Mouse (Mus musculus) cerebellum, adult 11 months (tissue): ENCODE results near the gene Igtp.
"Not testable (repeated sequence)": the region's sequence is repeated elsewhere in the genome, so short reads cannot be mapped to it uniquely, and the experiment has no call there.

Experiments
- DNase-seq: peaks from one replicate; pipeline ENCODE4 v3.0.0; 2022

The Igtp gene

DNA sequence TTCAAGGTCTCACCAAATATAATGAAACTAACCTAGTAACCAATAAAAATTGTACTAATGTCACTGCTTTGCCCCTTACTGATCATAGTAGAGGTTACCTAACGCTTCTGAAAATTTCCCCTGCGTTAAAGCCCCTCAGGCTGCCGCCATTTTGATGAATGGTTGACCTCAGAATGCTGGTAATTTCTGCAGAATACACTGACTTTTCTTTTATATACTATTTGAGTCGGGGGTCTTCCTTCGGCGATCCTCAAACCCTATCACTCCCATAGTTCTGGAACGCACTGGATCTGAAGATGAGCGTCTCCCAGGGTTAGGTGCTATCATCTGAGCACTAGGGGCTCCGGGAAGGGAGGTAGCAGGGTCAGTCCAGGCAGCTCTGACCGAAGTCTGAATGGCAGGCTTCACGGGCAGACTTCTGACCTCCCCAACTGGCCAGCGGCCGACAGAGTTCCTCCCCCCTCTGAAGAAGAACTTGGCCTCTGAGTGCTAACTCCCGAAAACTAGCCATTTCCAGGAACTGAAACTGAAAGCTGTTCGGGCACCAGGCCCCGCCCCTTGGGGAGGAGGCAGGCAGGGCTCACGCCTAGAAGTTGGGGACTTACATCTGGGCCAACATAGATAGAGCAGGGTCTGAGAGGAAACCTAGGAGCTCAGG, 15.2 kb downstream of the Igtp start:
- DNase-seq: no peak

DNA sequence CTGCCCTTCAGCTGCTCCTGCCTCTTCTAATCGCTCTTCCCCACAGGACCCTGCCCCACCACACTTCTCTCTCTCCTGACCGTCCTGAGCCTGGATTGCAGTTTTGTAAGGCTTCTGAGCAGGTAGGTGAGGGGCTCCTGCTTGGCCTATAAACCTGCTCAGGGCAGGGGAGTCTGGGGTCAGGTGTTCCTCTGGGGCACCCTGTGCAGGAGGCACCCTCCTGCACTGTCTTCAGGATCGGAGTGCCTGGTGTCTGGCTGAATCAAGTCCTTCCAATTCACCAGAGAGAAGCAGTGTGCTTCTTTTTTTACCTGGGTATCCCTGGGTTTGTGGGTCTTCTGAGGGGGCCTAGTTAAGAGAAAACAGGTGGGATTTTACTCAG, 15.7 kb downstream of the Igtp start:
- not testable (repeated sequence) for DNase-seq

DNA sequence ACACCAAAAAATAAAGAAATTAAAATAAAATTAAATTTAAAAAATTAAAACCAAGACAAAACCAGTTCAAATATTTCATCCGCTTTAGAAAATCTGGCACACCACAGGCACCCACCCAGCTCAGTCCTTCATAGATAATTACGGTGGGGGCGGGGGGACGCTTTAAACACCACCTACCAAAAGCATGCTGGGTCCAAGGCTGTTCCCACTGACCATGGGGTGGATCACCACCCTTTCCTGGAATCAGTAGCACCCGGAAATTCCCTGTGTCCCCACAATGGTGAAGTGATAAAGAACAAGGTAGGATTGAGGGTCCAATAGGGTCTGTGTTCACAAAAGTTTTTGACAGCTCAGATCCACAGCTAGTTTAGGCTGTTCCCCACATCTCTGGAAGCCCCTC, 16.5 kb downstream of the Igtp start:
- no peak for DNase-seq

DNA sequence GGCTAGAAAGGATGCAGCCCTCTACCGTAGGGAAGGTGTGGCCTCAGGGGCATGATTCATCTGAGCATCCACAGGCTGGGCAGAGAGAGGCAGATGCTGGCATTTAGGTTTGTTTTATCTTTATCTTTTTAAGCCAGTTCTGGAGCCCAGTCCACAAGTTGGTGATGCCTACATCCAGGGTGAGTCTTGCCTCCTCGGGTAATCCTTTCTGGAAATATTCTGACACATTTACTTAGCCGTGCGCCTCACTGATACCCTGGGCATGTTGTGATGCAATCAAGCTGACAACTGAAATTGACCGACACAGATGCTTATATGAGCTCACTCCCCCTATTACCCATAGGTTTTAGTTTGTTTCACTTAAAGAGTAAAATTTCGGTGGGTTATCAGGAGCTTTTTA, 17.5 kb downstream of the Igtp start:
- DNase-seq: no peak

DNA sequence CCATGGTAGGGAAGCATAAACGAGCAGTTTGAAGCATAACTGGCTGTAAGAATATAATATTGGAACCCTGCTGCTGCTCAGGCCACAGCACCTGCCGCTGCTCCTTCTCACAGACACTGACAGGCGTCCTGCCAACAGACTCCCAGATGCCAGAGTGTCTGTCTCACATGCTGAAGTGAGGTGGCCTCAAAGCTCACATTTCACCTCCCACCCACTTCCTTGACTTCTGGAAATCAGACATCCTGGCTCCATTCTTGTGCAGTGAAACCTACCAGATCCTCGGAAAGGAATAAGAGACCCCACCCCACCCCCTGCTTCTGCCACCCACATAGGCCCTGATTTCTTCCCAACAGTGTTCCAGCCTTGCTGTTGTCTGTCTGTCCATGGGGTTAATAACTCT, 24.4 kb downstream of the Igtp start:
- DNase-seq: no peak

DNA sequence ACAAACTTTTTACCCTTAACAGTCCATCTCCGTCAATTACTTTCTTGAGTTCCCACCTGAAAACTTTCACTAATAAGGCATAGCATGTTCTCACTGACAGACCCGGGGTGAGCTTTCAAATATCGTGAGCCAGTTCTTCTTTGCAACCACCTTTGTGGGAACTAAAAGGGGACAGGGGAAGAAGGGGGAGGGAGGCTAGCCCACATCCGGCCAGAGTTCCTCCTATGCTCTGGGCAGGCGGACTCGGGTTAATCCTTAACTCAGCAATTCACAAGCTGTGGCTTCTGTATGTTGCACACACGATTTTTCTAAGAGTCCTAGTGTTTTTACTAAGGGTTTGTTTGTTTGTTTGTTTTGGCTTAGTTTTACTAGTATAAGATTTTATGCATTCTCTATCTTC, 25.0 kb downstream of the Igtp start:
- DNase-seq: no peak

DNA sequence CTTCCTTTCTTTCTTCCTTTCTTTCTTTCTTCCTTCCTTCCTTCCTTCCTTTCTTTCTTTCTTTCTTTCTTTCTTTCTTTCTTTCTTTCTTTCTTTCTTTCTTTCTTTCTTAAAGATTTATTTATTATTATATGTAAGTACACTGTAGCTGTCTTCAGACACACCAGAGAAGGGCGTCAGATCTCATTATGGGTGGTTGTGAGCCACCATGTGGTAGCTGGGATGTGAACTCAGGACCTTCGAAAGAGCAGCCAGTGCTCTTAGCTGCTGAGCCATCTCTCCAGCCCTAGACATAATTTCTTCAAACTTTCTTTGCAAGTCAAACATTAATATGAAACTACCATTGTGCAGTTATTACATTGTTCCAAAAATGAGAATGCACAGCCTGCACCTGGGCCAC, 25.5 kb downstream of the Igtp start:
- not testable (repeated sequence) for DNase-seq

DNA sequence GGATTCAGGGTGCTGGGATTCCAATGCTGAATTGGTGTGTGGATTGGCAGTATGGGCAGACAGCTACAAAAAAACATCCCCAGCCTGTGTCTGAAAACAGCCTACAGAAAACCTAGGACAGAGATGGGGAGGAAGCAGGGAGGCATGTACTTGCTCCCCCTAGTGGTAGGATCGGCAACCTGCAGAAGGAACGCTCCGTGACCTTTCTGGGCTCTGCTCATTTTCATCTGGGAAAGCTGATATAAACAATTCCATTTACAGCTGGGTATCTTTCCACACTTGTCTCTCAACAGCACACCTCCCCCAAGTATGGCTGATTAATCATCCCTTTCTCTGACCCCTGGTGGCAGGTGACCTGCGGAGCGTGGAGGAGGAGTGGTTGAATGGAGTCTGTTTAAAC, 26.3 kb downstream of the Igtp start:
- peak; percentile 50 for DNase-seq

DNA sequence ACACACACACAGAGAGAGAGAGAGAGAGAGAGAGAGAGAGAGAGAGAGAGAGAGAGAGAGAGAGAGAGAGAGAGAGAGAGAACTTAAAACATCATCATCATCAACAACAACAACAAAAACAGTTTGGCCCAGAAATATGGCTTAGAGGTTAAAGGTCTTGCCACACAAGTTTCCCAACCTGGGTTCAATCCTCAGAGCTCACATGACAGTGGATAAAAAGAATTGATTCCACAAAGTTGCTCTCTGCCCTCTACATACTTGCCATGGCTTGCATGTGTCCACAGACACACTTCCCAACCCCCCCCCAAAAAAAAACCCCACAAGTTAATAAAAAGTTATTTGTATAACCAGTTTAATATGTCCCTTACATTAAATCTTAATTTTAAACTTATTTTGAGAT, 27.1 kb downstream of the Igtp start:
- no peak for DNase-seq

DNA sequence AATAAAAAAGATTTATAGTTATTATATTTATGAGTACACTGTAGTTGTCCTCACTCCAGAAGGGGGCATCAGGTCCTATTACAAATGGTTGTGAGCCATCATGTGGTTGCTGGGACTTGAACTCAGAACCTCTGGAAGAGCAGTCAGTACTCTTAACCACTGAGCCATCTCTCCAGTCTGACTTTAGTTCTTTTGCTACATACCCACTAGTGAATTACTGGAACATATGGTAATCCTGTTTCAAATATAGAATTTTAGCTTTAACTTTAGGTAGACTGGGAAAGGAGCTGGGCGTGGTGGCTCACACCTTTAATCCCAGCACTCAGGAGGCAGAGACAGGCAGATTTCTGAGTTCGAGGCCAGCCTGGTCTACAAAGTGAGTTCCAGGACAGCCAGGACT, 28.7 kb downstream of the Igtp start:
- DNase-seq: not testable (repeated sequence)

DNA sequence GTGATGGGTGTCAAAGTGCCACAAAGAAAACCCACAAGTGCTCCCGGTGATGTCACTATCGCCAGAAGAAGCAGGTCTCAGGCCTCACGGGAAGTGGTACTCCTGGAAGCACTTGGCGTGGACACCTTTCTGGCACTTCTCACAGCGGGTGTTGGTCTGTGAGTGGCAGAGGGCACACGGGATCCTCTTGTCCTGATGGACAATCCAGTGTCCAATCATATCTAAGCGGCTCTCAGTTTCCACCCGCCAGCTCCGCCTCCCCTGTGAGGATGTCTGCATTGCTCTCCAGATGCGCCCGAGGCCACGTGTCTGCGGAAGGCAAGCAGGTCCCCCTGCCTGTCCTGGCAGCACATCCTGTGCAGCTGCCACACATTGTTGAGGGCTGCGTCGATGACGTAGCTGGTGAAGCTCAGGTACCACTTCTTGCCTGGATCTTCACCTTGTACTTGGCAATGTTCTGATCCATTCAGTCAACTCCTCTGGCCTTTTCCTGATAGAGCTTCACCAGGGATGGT, 31.1 kb downstream of the Igtp start:
- no peak for DNase-seq

DNA sequence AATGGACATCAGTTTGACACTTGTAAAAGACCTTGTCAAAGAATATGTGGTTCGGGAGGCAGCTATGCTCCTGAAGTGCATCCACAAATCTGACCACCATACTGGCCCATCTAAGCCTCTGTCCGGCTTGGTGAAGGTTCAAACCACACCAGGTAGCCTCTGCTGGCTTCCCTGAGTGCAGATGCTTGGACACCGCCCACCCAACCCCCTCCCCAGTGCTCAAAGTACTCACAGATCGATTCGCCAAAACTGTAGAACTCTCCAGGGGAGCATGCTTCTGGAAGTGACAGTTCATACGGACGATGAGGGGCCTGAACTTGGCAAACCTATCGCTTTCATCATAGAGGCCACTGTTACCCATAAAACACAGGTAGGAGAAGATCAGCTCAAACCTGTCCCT, 31.8 kb downstream of the Igtp start:
- no peak for DNase-seq

DNA sequence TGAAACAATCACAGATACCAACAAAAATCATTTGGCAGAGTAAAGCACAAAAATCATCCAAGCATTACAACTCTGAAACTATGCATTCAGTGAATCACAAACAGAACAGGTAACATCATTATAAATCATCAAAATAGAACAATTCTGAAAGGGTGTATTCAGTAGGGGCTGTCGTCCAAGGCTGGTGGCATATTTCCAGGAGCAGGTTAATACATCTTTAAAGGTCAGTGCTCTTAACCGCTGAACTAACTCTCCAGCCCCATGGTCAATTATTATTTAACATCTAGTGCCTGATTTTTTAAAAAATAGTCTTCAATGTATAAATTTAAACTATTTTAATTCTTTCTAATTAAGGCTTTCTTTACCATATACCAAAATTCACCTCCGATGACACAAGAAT, 35.2 kb downstream of the Igtp start:
- not testable (repeated sequence) for DNase-seq

DNA sequence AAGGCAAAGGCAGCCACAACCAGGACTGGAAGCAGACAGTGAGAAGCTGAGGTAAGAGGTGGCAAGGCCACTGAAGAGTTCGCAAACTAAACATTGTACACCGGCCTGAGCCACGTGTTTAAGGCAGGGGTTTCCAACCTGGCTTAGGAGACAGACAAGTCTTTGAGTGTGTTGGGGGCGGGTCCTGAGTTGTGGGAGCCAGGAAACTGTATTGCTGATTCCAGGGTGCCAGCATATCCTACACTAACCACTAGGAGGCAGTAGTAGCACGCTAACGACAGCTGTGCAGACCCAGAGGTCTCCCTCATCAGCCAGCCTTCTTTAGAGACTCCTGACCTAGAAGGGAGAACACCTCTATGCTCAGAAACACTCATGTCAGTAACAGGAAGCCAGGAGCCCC, 35.8 kb downstream of the Igtp start:
- no peak for DNase-seq

DNA sequence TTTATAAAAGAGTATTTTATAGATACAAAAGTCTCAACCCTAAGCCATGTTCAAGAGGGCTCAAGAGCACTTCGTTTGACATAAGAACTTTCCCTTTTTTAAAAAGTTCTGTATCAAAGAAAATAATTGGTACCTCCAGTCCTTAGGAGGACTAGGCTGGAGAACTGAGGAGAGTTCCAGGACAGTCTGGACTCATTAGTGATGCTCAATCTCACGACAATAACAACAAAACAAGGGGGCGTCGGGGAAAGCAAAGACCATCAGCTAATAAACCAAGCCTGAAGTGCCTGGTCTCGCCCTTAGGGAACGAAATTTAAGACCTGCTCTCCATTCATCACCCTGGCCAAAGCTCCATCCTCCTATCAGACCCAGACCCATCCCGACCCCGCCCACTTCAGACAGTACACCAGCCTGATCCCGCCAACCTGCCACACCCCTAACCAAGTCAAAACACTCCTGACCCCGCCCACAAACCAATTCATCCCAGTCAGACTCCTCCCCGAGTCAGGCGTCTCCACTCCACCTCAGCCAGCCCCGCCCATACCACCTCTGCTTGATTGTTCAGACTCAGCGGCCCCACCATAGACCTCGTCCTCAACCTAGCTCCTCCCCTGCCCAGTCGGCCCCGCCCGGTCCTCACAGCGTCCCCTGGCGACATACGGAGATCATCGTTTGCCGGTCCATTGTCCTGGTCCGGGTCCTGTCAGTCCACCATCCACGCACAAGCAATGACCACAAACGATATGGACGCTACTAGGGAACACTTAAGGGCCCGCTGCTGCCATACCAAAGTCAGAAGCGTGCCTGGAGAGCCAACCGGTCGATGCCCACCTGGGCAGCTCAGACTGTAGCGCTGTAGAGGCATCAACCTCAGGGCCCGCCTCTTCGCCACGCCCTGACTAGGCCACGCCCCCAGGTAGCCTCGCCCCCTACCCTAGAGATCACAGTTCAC, 39.8 kb downstream of the Igtp start:
- DNase-seq: no peak

DNA sequence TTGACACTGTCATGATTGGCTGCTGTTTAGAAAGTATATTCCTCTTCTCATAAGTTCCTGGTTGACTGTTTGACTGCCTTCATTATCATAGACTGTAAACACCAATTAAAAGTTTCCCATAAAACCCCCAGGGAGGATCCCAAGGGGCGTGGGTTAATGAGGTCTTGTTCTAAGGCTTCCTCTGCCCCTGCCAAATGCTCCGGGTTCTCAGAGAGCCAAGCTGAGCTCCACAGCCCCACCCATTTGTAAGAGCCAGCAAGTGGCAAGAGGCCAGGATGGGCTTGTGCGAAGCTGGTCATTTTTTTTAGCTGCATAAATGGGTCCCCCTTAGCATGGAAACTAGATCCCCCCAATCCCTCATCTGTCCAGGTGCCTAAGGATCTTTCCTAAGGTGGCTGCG, 47.9 kb downstream of the Igtp start:
- DNase-seq: no peak

DNA sequence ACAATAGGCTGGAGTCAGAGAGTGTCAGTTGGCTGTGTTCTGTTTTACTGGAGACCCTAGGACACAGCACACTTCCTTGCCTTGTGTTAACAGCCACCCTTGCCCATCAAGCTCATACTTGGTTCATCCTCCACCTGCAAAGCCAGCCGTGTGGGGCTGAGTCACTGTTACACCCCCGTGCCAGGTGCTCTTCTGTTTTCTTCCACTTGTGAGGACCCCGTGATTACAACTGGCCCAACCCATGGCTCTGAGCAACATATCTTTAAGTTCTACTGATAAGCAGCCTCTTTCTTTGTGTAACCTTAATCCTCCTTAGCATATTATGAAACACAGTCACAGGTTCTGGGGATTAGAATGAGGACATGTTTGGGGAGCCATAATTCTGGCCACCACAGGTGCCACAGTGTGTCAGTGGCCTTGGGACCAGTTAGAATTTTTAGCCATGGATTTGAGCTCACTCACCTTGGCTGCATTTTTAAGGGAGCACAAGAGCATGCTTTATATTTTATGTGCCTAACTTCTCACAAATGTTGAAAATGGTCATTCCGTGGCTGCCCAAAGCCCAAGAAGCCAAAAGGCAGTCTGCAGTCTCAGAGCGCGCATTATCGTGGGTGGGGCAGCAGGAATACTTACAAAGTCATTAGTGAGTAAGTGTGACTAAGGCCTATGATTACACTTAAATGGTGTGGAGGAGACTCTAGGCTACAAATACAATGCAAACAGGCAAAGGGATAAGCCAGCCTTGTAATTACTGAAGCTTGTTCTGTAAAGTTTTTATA, 50.0 kb downstream of the Igtp start:
- DNase-seq: no peak

DNA sequence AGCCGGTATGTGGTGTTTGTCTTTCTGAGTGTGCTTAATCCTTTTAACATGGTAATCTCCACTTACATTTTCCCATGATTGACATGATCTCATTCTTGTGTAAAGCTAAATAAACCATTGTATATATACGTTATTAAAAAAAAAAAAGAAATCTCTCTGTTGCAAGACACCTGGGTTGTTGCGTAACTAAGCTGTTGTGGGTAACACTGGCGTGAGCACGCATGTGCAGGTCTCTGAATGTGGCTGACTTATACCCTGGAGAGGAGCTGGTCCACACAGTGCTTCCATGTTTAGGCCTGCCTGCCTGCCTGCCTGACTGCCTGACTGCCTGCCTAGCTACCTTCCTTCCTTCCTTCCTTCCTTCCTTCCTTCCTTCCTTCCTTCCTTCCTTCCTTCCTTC, 51.2 kb downstream of the Igtp start:
- DNase-seq: no peak

DNA sequence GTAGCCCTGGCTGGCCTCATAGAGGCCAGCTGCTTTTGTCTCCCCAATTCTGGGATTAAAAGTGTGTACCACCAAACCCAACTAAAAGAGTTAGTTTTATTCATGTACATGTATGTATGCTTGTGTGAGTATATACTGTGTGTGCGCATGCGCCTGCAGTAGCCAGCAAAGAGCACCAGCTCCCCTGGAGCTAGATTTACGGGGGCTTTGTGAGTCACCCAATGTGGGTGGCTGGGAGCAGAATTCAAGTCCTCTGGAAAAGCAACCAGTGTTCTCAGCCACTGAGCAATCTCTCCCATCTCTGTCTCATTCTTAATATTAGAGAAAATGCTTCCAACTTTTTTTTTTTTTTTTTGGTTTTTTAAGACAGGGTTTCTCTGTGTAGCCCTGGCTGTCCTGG, 55.1 kb downstream of the Igtp start:
- no peak for DNase-seq
